Mouse (Mus musculus) ES-Bruce4 (cell line): ENCODE results near the gene Slc26a10.

Experiments
- CTCF ChIP-seq: IDR thresholded peaks from one replicate; pipeline ENCODE4 v1.8.1; 2011; ENCODE audit warnings: low read depth, low read length
- EP300 ChIP-seq: IDR thresholded peaks from 2 replicates; pipeline ENCODE4 v1.6.1; 2011; ENCODE audit warnings: low read depth, low read length; ENCODE audit not compliant: insufficient read depth
- POLR2A ChIP-seq: IDR thresholded peaks from one replicate; pipeline ENCODE4 v1.8.1; 2011; ENCODE audit warnings: low read length; ENCODE audit not compliant: insufficient read depth

GRCm38 (mm10) chr10:127225732-127226131 lies 45.3 kb upstream of the Slc26a10 start:
- no peak for TF ChIP-seq CTCF
- TF ChIP-seq EP300: no peak
- no peak for TF ChIP-seq POLR2A
